Mouse (Mus musculus) lung, postnatal 36 days (tissue): ENCODE data around the gene Jrkl.

Source experiments
- DNase-seq: peaks from one replicate; pipeline ENCODE4 v3.0.0; 2022; ENCODE audit warnings: mixed read lengths

The Jrkl gene

GRCm38 (mm10) chr9:13245481-13245880 is at the start of gene Jrkl:
Jrkl (minus strand) TSS chr9:13245829.
- DNase-seq: peak; percentile 59

GRCm38 (mm10) chr9:13287482-13287881 is 41.9 kb upstream of the Jrkl start:
- DNase-seq: no peak

- DNase-seq: no peak
Measured at GRCm38 (mm10) chr9:13273219-13273618, 27.6 kb upstream of the Jrkl start.

- DNase-seq: no peak
Measured at GRCm38 (mm10) chr9:13260980-13261379, 15.4 kb upstream of the Jrkl start.

- DNase-seq: no peak
Measured at GRCm38 (mm10) chr9:13258173-13258572, 12.5 kb upstream of the Jrkl start.

- DNase-seq: no peak
Measured at GRCm38 (mm10) chr9:13256726-13257125, 11.1 kb upstream of the Jrkl start.

GRCm38 (mm10) chr9:13251251-13251650 is 5.6 kb upstream of the Jrkl start:
- no peak for DNase-seq

GRCm38 (mm10) chr9:13248104-13248503 is 2.5 kb upstream of the Jrkl start:
- DNase-seq: no peak

GRCm38 (mm10) chr9:13246815-13247638 is 1.4 kb upstream of the Jrkl start, which contains the start of gene Ccdc82:
Ccdc82 (plus strand) TSS chr9:13246955.
- DNase-seq: peak; percentile 95

- DNase-seq: peak; percentile 43
Measured at GRCm38 (mm10) chr9:13242321-13242720, 3.3 kb downstream of the Jrkl start.

GRCm38 (mm10) chr9:13231545-13232216 is 13.9 kb downstream of the Jrkl start:
- peak; percentile 38 for DNase-seq

- DNase-seq: no peak
Measured at GRCm38 (mm10) chr9:13230553-13230952, 15.1 kb downstream of the Jrkl start.

GRCm38 (mm10) chr9:13225872-13226271 is 19.8 kb downstream of the Jrkl start:
- DNase-seq: no peak

GRCm38 (mm10) chr9:13206369-13206768 is 39.3 kb downstream of the Jrkl start:
- DNase-seq: no peak

GRCm38 (mm10) chr9:13203681-13204080 is 41.9 kb downstream of the Jrkl start:
- no peak for DNase-seq

GRCm38 (mm10) chr9:13203109-13203508 is 42.5 kb downstream of the Jrkl start:
- DNase-seq: no peak

- DNase-seq: peak; percentile 21
Measured at GRCm38 (mm10) chr9:13200079-13200478, 45.5 kb downstream of the Jrkl start.

- peak; percentile 5 for DNase-seq
Measured at GRCm38 (mm10) chr9:13195762-13196161, 49.9 kb downstream of the Jrkl start.

- peak; percentile 19 for DNase-seq
Measured at GRCm38 (mm10) chr9:13195268-13195667, 50.4 kb downstream of the Jrkl start.

GRCm38 (mm10) chr9:13194619-13195018 is 51.0 kb downstream of the Jrkl start:
- DNase-seq: no peak
